Mouse (Mus musculus) hindbrain, embryonic 13.5 days (tissue): ENCODE measurements around the gene Egln1. TPM values are rescaled to one million over a fixed set of nuclear protein-coding genes. Genes with fewer than 3 reads are reported as not detected.

Experiments used
- ATAC-seq: fragments of 200-750 bp; cut with Nextera tagmentation; 2 replicates; pipeline ENCODE4 v1.8.0; 2017; ENCODE audit warnings: moderate TSS enrichment; ENCODE audit not compliant: low FRiP score
- H3K27ac ChIP-seq: fragments of 300-500 bp; sonication (generic); 2 replicates; pipeline ENCODE4 v1.5.1; 2015; ENCODE audit warnings: inconsistent platforms, mild to moderate bottlenecking, moderate library complexity
- H3K27me3 ChIP-seq: fragments of 300-500 bp; sonication (generic); 2 replicates; pipeline ENCODE4 v1.6.1; 2015; ENCODE audit warnings: mild to moderate bottlenecking, inconsistent platforms
- H3K36me3 ChIP-seq: fragments of 300-500 bp; sonication (generic); 2 replicates; pipeline ENCODE4 v1.6.1; 2015; ENCODE audit warnings: mild to moderate bottlenecking, inconsistent platforms
- H3K4me1 ChIP-seq: fragments of 300-500 bp; sonication (generic); replicated peaks from 2 replicates; pipeline ENCODE4 v1.6.1; 2015; ENCODE audit warnings: inconsistent platforms
- H3K4me2 ChIP-seq: fragments of 300-500 bp; sonication (generic); 2 replicates; pipeline ENCODE4 v1.6.1; 2015; ENCODE audit warnings: inconsistent platforms, mild to moderate bottlenecking, moderate library complexity
- H3K4me3 ChIP-seq: fragments of 300-500 bp; sonication (generic); 2 replicates; pipeline ENCODE4 v1.5.1; 2015; ENCODE audit warnings: mild to moderate bottlenecking, inconsistent platforms
- H3K9ac ChIP-seq: fragments of 300-500 bp; sonication (generic); 2 replicates; pipeline ENCODE4 v1.6.1; 2015; ENCODE audit warnings: mild to moderate bottlenecking, inconsistent platforms
- H3K9me3 ChIP-seq: fragments of 300-500 bp; sonication (generic); 2 replicates; pipeline ENCODE4 v1.6.1; 2016; ENCODE audit warnings: inconsistent platforms
- WGBS: fragments of 180-500 bp; shearing (Covaris S2); methylation state at CpG from one replicate; pipeline ENCODE4 v1.1.7; 2015; 5-methylcytosine and 5-hydroxymethylcytosine counted together
- polyA plus RNA-seq: library from polyadenylated mRNA; unstranded; fragments of >200 nt; fragmentation: Nextera tagmentation; extraction: Ambion mirVana; gene quantifications from 2 replicates; pipeline ENCODE4 v1.2.1, GENCODE M21; 2015

The Egln1 gene
- polyA plus RNA-seq, 1 experiment from 2014 or later: 17.2 TPM

- Histone ChIP-seq H3K9ac (no peak overlapping the region), H3K4me2 (no peak overlapping the region), H3K9me3 (no peaks in the 10 kb centered on the region), H3K36me3 (peaks cover 25% of the 10 kb centered on the region), H3K27ac (no peak overlapping the region), H3K4me1 (0 out of 2 replicates have a peak, but pooled peaks cover 2% of the 10 kb centered on the region), H3K4me3 (no peak overlapping the region), H3K27me3 (no peaks in the 10 kb centered on the region)
- ATAC-seq: no peak
- 94% methylated on average over 4 of the region's 4 CpGs for WGBS
Measured at GRCm38 (mm10) chr8:124937293-124937692, 11.8 kb downstream of the Egln1 start.

- 97% methylated on average over 10 of the region's 10 CpGs for WGBS
Measured at GRCm38 (mm10) chr8:124936699-124937098, 12.4 kb downstream of the Egln1 start.

GRCm38 (mm10) chr8:124935116-124935515, 14.0 kb downstream of the Egln1 start:
- WGBS: 84% methylated on average over 5 of the region's 5 CpGs

More at GRCm38 (mm10) chr8:124936699-124937098, 12.4 kb downstream of the Egln1 start:
- Histone ChIP-seq H3K36me3 (peaks cover 24% of the 10 kb centered on the region), H3K27me3 (no peaks in the 10 kb centered on the region), H3K27ac (no peak overlapping the region), H3K4me1 (no peaks in the 10 kb centered on the region), H3K4me2 (no peak overlapping the region), H3K9ac (no peak overlapping the region), H3K4me3 (no peak overlapping the region), H3K9me3 (no peaks in the 10 kb centered on the region)
- ATAC-seq: no peak

GRCm38 (mm10) chr8:124932435-124932834, 16.7 kb downstream of the Egln1 start:
- ATAC-seq: no peak
- Histone ChIP-seq H3K4me2 (no peak overlapping the region), H3K9me3 (no peaks in the 10 kb centered on the region), H3K27me3 (no peaks in the 10 kb centered on the region), H3K9ac (no peak overlapping the region), H3K4me3 (no peak overlapping the region), H3K27ac (no peak overlapping the region), H3K4me1 (no peaks in the 10 kb centered on the region), H3K36me3 (peaks cover 9% of the 10 kb centered on the region; the same call in 1 of the 2 replicates)
- 89% methylated on average over 3 of the region's 3 CpGs for WGBS

More at GRCm38 (mm10) chr8:124935116-124935515, 14.0 kb downstream of the Egln1 start:
- H3K4me1 ChIP-seq: no peaks in the 10 kb centered on the region
- no peak overlapping the region for H3K4me2 ChIP-seq
- peaks cover 16% of the 10 kb centered on the region for H3K36me3 ChIP-seq
- H3K9me3 ChIP-seq: no peaks in the 10 kb centered on the region
- ATAC-seq: no peak
- no peak overlapping the region for H3K9ac ChIP-seq
- H3K27ac ChIP-seq: no peak overlapping the region
- H3K4me3 ChIP-seq: no peak overlapping the region
- no peaks in the 10 kb centered on the region for H3K27me3 ChIP-seq

DNA sequence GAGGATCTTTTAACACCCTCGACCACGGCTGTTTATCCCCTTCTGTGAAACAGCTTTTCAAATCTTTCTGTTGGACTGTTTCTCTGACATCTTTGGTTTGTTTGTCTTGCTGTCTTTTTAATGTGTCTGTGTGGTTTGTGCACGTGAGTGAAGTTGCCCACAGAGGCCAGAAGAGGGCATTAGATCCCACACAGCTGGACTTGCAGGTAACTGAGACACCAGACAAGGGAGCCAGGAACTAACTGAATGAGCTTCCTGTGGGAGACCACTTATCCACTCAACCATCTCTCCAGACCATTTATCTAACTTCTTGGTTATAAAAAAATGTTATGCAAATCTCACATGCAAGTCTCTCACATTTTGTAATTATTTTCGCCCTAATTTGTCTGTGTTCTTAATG, 18.5 kb downstream of the Egln1 start:
- no peak overlapping the region for H3K27ac ChIP-seq
- H3K9ac ChIP-seq: no peak overlapping the region
- no peaks in the 10 kb centered on the region for H3K27me3 ChIP-seq
- peaks cover 17% of the 10 kb centered on the region for H3K36me3 ChIP-seq
- no peak for ATAC-seq
- H3K4me3 ChIP-seq: no peak overlapping the region
- 0 out of 2 replicates have a peak, but pooled peaks cover 4% of the 10 kb centered on the region for H3K4me1 ChIP-seq
- no peak overlapping the region for H3K4me2 ChIP-seq
- WGBS: 79% methylated on average over 4 of the region's 4 CpGs
- H3K9me3 ChIP-seq: no peaks in the 10 kb centered on the region

- Histone ChIP-seq H3K4me1 (0 out of 2 replicates have a peak, but pooled peaks cover 4% of the 10 kb centered on the region), H3K4me2 (no peak overlapping the region), H3K9me3 (no peaks in the 10 kb centered on the region), H3K27me3 (no peaks in the 10 kb centered on the region), H3K36me3 (peaks cover 23% of the 10 kb centered on the region), H3K9ac (no peak overlapping the region), H3K4me3 (no peak overlapping the region), H3K27ac (no peak overlapping the region)
- WGBS: 94% methylated on average over 13 of the region's 13 CpGs
- no peak for ATAC-seq
Measured at GRCm38 (mm10) chr8:124930086-124930485, 19.0 kb downstream of the Egln1 start.

GRCm38 (mm10) chr8:124929006-124929405, 20.1 kb downstream of the Egln1 start:
- H3K27ac ChIP-seq: no peak overlapping the region
- no peak overlapping the region for H3K4me3 ChIP-seq
- WGBS: 91% methylated on average over 11 of the region's 11 CpGs

DNA sequence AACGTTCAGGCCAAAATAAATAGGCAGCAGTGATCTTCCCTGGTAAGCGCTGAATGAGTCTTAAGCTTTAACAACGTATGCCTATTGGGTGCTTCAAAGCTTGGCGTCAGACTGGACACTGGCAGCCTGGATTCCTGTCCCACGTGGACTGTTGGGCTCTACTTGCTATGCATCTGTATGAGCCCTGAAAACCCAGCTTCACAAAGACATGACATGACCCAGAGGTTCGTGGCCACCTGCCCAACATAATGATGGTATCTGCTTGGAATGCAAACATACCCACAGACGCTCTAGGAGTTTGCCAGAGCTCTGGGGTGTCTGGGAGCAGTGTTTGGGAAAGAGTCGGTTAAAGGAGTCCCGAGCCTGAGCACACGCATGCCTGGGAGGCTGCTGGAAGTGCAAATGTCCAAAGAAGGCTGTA, 22.8 kb downstream of the Egln1 start:
- Histone ChIP-seq H3K9ac (no peak overlapping the region), H3K27ac (no peak overlapping the region), H3K36me3 (peaks cover 23% of the 10 kb centered on the region), H3K4me2 (no peak overlapping the region), H3K4me3 (no peak overlapping the region), H3K4me1 (peaks cover 27% of the 10 kb centered on the region), H3K9me3 (no peaks in the 10 kb centered on the region), H3K27me3 (no peaks in the 10 kb centered on the region)
- ATAC-seq: no peak
- 82% methylated on average over 10 of the region's 10 CpGs for WGBS

More at GRCm38 (mm10) chr8:124929006-124929405, 20.1 kb downstream of the Egln1 start:
- Histone ChIP-seq H3K4me1 (peaks cover 4% of the 10 kb centered on the region; the same call in 1 of the 2 replicates), H3K4me2 (no peak overlapping the region), H3K9ac (no peak overlapping the region), H3K27me3 (no peaks in the 10 kb centered on the region), H3K9me3 (no peaks in the 10 kb centered on the region), H3K36me3 (peaks cover 23% of the 10 kb centered on the region)
- no peak for ATAC-seq

GRCm38 (mm10) chr8:124925544-124926266, 23.4 kb downstream of the Egln1 start:
- ATAC-seq: no peak

DNA sequence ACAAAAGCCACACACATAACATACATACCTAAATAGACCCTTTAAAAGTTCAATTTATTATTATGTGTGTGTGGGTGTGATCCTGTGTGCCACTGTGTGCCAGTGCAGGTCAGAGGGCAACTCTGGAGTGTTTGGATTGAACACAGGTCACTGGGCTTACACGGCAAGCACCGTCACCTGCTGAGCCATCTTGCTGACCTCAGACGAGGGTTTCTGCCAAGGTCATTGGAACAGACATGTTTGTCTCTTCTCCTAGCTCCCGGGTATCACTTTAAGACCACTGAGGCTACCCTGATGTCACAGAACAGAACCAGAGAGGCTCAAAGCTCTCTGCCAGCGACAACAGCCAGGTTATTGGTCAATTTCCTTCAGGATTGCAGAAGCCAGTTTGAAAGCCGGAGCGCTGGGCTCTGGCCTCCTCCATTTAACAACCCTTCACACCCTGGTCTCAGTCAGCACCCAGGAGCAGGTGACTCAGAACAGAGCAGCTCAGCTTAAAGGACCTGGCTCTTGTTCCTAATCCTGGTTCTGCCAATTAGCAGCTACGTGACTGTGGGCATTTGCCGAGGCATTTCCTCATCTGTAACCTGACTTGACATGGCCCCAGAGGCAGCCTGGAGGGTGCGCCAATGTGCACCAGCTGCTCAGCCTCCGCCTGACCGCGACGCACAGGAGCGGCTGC, 25.0 kb downstream of the Egln1 start:
- Histone ChIP-seq H3K4me1 (peaks cover 31% of the 10 kb centered on the region), H3K27me3 (no peaks in the 10 kb centered on the region), H3K27ac (no peak overlapping the region), H3K9me3 (no peaks in the 10 kb centered on the region), H3K9ac (no peak overlapping the region), H3K36me3 (peaks cover 23% of the 10 kb centered on the region), H3K4me2 (no peak overlapping the region), H3K4me3 (no peak overlapping the region)
- WGBS: 80% methylated on average over 15 of the region's 15 CpGs
- no peak for ATAC-seq

More at GRCm38 (mm10) chr8:124925544-124926266, 23.4 kb downstream of the Egln1 start:
- H3K4me1 ChIP-seq: peaks cover 29% of the 10 kb centered on the region
- no peak overlapping the region for H3K9ac ChIP-seq
- no peak overlapping the region for H3K4me3 ChIP-seq
- H3K27me3 ChIP-seq: no peaks in the 10 kb centered on the region
- H3K36me3 ChIP-seq: peaks cover 23% of the 10 kb centered on the region
- no peak overlapping the region for H3K4me2 ChIP-seq
- H3K27ac ChIP-seq: no peak overlapping the region
- H3K9me3 ChIP-seq: no peaks in the 10 kb centered on the region
- 89% methylated on average over 14 of the region's 14 CpGs for whole genome bisulfite sequencing

DNA sequence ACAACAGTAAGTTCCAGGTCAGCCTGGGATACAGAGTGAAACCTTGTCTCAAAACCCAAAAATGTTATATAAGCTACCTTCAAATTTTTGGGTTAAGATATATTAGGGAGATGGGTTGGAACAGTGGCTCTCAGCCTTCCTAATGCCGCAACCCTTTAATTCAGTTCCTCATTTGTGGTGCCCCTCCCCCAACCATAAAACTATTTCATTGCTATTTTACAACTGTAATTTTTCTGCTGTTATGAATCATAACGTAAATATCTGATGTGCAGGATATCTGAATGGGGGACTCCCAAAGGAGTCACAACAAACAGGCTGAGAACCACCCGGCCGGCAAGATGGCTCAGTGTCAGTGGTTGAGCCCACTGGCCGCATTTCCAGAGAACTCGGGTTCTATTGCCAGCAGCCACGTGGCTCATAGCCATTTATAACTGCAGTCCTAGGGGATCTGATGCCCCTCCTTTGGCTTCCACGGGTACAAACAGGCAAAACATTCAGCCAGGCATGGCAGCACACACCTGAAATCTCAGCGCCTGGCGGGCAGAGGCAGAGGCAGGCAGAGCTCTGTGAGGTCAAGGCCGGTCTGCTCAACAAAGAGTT, 26.5 kb downstream of the Egln1 start:
- Histone ChIP-seq H3K9me3 (no peaks in the 10 kb centered on the region), H3K27ac (no peak overlapping the region; the same call in 1 of the 2 replicates), H3K36me3 (peaks cover 19% of the 10 kb centered on the region), H3K4me2 (no peak overlapping the region), H3K4me3 (no peak overlapping the region), H3K4me1 (peaks cover 46% of the 10 kb centered on the region), H3K9ac (no peak overlapping the region; the same call in 1 of the 2 replicates), H3K27me3 (no peaks in the 10 kb centered on the region)
- 76% methylated on average over 11 of the region's 11 CpGs for WGBS
- ATAC-seq: no peak
